Mouse (Mus musculus) thymus, postnatal 25 days (tissue): ENCODE data around the gene Fgf4.
"Not testable (repeated sequence)": the region's sequence is repeated elsewhere in the genome, so short reads cannot be mapped to it uniquely, and the experiment has no call there.

ENCODE experiments used
- DNase-seq: peaks from one replicate; pipeline ENCODE4 v3.0.0; 2022

Fgf4 gene

GRCm38 (mm10) chr7:144867602-144868001, 20.4 kb downstream of the Fgf4 start:
- DNase-seq: no peak

GRCm38 (mm10) chr7:144872420-144872819, 25.3 kb downstream of the Fgf4 start:
- DNase-seq: no peak

- no peak for DNase-seq
These were observed 26.0 kb downstream of the Fgf4 start for GRCm38 (mm10) chr7:144873160-144873559.

GRCm38 (mm10) chr7:144874226-144874625, 27.1 kb downstream of the Fgf4 start:
- no peak for DNase-seq

GRCm38 (mm10) chr7:144878401-144878800, 31.2 kb downstream of the Fgf4 start:
- no peak for DNase-seq

- no peak for DNase-seq
These were observed 35.9 kb downstream of the Fgf4 start for GRCm38 (mm10) chr7:144883106-144883505.

- no peak for DNase-seq
These were observed 40.5 kb downstream of the Fgf4 start for GRCm38 (mm10) chr7:144887672-144888071.

GRCm38 (mm10) chr7:144888564-144889299, 41.6 kb downstream of the Fgf4 start:
- DNase-seq: no peak

GRCm38 (mm10) chr7:144890661-144891060, 43.5 kb downstream of the Fgf4 start:
- not testable (repeated sequence) for DNase-seq

GRCm38 (mm10) chr7:144891863-144892262, 44.7 kb downstream of the Fgf4 start:
- no peak for DNase-seq

- DNase-seq: no peak
These were observed 45.2 kb downstream of the Fgf4 start for GRCm38 (mm10) chr7:144892322-144892721.

- no peak for DNase-seq
These were observed 47.0 kb downstream of the Fgf4 start for GRCm38 (mm10) chr7:144894191-144894590.

GRCm38 (mm10) chr7:144894706-144895105, 47.5 kb downstream of the Fgf4 start:
- no peak for DNase-seq

GRCm38 (mm10) chr7:144895305-144896111, 48.3 kb downstream of the Fgf4 start:
- peak; percentile 50 for DNase-seq

- DNase-seq: no peak
These were observed 49.4 kb downstream of the Fgf4 start, which contains the start of gene Fgf15 for GRCm38 (mm10) chr7:144896294-144897218. TSS of gene Fgf15 (plus strand) at chr7:144896531.

- DNase-seq: no peak
These were observed 51.3 kb downstream of the Fgf4 start for GRCm38 (mm10) chr7:144898506-144898905.

GRCm38 (mm10) chr7:144905514-144905913, 58.3 kb downstream of the Fgf4 start:
- DNase-seq: not testable (repeated sequence)

- DNase-seq: peak; percentile 49
These were observed 59.7 kb downstream of the Fgf4 start for GRCm38 (mm10) chr7:144906708-144907397.

- DNase-seq: no peak
These were observed 60.6 kb downstream of the Fgf4 start for GRCm38 (mm10) chr7:144907793-144908192.

- DNase-seq: no peak
These were observed 61.5 kb downstream of the Fgf4 start for GRCm38 (mm10) chr7:144908705-144909104.

GRCm38 (mm10) chr7:144911121-144911520, 64.0 kb downstream of the Fgf4 start:
- no peak for DNase-seq

GRCm38 (mm10) chr7:144912897-144913296, 65.7 kb downstream of the Fgf4 start:
- no peak for DNase-seq
